Mouse (Mus musculus) gastrocnemius, postnatal 10 days (tissue): ENCODE data around the gene Rem1. TPM values are rescaled to one million over a fixed set of nuclear protein-coding genes. Genes with fewer than 3 reads are reported as not detected.
"Not testable (repeated sequence)": the region's sequence is repeated elsewhere in the genome, so short reads cannot be mapped to it uniquely, and the experiment has no call there.

Source experiments
- DNase-seq: peaks from one replicate; pipeline ENCODE4 v3.0.0; 2021; ENCODE audit warnings: mixed read lengths
- total RNA-seq, 2 experiments: library from RNA; stranded (reverse); gene quantifications; 2 replicates each; pipeline ENCODE4 v1.2.3; 2021

Gene Rem1
- total RNA-seq, 2 experiments from 2014 or later: 9.1 to 11.5 TPM

DNA sequence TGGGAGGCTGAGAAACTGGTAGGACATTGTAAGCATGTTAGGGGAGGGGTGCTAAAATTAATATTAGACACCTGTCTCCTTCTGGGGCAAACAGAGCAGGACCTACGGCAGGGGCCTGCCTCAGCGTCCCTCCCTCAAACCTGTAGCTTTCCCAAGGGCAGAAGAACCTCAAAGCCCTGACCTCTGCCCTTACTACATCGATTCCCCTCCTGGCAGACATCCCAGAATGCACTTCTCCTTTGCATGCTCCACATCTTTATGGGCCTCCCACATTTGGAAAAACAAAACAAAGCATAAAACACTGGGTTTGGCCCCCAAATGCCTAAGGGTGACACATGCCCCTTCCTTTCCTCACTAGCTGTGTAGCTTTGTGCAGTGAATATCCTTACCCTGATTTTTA is 2.5 kb downstream of the Rem1 start:
- DNase-seq: no peak

DNA sequence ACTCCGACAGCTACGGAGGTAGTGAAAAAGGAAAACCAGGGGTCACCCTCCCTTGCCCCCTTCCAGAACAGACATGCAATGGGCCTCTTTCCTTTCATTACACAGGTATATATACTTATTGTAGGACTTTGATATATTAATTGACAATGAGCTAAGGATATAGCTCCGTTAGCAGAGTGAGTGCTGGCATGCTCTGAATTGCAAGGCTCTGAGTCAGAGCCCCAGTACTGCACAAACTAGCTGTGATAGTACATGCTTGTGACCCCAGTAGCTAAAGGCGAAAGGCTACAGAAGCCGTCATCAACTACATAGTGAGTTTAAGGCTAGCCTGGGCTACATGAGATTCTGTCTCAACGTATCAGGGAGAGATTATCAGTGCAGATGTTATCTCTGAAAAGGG is 3.2 kb downstream of the Rem1 start:
- DNase-seq: no peak

DNA sequence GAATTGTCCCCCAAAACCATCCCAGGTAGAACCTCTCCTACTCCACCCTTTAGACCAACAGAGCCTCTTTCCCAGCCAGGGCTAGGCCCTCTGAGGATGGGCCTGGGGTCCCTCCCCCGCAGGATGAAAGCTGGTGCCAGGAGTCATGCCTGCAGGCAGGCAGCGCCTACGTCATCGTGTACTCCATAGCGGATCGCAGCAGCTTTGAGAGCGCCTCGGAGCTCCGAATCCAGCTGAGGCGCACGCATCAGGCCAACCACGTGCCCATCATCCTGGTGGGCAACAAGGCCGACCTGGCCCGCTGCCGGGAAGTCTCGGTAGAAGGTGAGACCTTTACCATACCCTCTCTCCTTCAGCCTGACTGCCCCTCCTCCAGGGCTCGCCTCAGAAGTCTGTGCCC is 6.6 kb downstream of the Rem1 start:
- DNase-seq: peak; percentile 30

DNA sequence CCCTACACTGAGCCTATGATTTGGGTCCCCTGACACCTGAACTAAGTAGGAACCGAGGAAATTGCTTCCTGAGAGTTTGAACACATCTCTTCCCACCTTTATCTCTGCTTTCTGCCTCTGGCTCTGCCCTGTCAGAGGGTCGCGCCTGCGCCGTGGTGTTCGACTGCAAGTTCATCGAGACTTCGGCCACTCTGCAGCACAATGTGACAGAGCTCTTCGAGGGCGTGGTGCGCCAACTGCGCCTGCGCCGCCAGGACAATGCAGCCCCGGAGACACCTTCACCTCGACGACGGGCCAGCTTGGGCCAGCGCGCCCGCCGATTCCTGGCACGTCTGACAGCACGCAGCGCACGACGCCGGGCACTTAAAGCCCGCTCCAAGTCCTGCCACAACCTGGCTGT is 7.6 kb downstream of the Rem1 start:
- DNase-seq: no peak

DNA sequence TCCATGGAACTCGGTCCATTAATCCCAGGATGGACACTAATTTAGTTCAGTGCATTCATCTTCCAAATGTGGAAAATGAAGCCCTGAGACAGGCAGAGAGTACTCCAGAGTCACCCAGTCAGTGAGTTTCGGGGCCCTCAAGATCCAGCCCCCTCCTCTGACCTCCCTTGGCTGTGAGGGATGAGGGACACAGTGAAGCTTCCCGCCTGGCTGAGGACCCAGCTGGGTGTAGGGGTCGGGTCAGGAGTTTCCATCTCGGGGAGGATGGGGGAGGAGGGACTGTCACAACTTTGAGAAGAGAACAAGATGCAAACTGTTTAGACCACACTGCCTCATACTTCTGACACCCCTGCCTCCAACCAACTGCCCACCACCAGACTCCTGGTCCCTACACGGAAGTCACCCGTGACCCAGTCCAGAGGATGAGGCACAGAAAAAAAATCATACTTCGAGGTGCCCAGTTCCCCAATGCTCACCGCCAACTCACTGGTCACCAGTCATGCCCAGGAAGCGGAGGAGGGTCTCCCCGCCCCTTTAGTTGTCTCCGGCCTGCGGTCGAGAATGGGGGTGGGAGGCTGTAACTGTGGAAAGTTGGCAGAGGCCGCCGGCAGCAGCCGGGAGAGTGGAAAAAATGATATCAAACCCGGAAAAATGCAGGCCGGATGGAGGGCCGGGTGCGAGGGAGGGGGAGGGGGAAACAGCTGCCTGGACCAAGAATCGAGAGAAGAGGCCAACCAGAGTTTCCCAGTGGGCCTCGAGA is 9.7 kb downstream of the Rem1 start:
- peak; percentile 75 for DNase-seq

DNA sequence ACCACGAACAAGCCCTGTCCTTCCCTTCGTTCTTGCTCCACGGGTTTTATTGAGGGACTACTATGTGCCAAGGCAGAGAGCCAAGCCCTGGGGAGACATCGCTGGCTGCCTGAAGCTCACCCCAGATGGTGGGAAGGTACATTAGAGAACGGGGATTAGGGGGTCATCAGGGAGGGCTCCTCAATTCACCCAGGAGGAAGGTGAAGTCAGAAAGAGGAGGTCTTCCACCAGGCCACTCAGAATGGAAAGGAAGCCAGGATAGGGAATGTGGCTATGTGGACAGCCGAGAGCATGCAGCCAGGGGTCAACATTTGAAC is 10.2 kb downstream of the Rem1 start:
- DNase-seq: no peak

DNA sequence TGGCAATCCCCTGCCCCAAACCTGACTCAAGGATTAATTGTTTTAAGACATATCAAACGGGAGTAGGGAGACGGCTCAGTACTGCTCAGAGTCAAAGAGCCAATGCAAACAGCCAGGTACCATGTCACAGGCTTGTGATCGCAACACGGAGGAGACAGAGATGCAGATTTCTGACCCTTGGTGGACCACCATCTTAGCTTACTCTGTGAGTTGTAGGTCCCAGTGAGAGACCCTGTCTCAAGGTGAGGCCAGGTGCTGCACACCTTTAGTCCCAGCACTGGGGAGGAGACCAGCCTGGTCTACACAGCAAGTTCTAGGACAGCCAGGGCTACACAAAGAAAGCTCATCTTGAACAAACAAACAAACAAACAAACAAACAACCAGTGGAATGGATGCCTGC is 10.6 kb downstream of the Rem1 start:
- no peak for DNase-seq

DNA sequence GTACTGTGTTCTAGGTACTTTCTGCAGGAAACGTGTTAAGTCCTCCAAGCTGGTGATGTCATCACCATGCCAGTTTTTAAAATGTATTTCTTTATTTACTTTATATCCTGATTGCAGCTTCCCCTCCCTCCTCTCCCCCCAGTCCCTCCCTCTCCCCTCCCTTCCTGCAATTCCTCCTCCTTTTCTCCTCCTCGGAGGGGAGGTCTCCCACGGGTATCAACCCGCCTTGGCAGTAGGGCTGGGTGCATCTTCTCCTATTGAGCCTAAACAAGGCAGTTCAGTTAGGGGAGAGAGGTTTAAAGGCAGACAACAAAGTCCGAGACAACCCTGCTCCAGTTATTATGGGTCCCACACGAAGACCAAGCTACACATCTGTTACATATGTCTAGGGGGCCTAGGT is 12.1 kb downstream of the Rem1 start:
- no peak for DNase-seq

DNA sequence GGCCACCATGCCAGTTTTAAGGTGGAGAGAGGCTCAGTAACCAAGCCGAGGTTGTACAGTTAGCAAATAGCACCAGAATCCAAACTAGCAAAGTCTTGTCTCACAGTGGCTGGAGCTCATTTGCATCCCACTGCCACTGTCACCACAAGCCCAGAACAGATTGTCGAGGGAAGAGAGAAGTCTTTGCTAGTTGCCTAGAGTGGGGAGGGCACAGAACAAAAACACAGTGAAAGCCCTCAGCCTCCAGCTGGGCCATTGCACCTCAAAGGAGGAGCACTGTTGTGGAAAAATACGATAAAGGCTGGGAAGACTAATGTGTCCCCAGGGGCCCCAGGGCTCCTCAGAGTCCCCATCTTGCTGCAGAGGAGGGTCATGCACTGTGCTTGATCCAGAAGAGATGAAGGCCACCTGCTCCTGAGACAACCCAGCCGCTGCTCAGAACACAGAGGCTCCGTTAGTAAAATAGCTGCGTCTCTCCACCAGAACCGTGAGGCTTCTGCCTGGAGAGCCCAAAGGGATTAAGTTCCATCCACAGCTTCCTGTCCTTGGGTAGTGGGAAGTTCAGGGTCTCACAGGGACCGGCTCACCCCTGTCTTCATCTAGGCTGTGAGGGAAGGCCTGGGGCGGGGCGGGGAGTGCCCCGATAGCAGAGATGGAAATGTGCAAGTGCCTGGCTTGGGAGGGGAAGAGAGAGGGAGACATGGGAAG is 12.8 kb downstream of the Rem1 start:
- no peak for DNase-seq

DNA sequence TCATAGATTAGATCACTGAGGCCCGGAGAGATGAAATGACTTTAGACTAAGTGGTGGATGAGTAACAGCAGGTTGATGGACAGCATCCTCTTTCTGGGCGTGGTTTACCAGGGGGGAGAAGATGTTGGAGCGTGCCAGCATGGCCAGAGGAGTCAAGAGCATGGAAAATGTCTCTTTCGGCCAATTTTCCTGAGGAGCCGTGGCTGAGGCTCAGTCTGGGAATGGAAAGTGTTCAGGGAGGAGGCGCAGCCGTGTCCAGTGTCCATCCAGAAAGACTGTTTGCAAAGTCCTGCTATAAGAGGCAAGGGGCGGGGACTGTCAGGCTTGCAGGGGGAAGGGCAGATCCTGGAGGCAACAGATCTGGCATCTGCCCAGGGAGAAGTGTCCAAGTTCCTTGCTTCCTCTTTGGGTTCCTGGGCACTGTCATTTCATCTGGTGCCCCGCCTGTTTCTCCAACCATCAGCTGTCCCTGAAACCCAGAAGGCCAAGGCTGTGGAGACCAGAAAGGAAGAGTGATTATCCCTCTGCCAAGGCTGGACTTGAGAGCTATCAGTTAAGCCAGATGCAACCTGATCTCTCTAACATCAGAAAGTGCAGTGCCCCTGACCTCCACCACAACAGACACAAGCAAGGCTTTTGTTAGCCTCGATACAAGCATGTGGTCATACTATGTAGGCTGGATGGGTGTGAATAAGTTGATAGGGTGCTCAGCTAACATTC is 26.3 kb downstream of the Rem1 start:
- DNase-seq: peak; percentile 60

DNA sequence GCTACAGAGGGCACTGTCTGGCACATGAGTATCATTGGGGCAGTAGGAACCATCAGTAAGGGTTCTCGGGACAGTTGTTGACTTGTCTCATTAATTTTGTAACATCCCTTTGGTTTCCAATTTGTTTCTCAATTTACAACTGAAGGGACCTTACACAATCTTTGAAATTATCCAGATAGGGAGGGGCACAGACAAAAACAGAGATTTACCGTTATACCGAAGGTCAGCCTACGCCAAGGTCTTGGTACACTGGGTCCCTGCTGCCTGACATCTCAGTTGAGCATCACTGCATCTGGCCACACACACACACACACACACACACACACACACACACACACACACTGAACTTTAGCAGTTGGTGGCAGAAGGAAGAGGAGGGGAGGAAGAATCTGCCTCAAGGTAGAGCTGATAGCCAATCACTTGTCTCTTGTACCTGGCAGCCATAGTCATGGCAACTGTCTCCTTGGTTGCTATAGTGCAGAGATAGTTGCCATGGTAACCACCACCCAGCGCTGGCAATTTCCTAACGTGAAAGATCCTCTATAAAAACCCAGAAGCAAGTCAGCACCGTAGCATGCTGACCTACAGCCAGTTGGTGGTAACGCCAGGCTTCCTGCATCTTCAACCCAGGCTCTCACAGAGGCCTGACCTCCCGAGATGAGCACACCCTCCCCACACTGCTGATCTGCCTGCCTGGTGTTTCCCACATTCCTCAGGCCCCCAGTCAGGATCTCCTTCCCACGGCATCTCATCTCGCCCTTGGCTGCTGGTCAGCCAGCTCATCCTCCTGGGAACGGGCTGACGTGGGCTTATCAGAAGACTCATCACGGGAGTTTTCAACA is 27.3 kb downstream of the Rem1 start:
- peak; percentile 41 for DNase-seq

DNA sequence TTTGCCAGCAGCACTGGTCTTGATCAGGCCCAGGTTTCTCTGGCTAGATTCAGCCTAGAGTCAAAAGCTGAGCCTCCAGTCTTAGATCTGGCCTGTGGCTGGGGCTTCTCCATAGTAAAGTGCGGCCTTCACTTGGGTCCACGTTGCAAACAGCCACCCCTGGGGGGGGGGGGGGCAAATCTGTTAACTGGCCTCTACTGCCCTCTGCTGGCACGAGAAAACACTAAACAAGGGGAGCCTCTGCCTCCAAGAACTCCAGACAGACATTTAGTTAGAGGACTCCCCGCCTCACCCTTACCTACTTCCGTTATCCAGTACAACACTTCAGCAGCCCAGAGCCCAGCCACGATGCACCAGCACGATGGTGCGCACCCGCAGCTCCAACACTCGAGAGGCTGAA is 30.6 kb downstream of the Rem1 start:
- DNase-seq: peak; percentile 51

DNA sequence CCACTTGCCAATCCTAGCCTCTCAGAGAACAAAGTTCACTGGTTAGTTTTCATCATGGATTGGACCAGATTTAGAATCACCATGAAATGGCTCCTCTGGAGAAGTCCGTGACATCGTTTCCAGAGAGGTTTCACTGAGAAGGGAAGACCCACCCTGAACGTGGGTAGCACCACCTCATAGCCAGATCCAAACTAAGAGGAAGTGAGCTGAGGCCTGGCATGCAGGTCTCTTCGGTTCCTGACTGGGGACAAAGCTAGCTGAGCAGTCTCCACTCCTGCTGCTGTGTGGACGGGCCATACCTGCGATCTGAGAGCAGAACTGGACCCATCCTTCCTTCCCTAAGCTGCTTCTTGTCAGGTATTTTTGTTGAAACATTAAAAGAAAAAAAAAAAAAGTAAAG is 34.4 kb downstream of the Rem1 start:
- DNase-seq: no peak

DNA sequence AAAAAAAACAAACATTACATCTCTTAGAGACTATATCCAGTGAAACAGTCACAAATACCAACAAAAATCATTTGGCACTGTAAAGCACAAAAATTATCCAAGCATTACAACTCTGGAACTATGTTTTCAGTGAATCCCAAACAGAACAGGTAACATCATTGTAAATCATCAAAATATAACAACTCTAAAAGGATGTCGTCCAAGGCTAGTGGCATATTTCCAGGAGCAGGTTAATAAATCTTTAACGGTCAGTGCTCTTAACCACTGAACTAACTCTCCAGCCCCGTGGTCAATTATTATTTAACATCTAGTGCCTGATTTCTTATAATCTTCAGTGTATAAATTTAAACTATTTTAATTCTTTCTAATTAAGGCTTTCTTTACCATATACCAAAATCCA is 39.4 kb downstream of the Rem1 start:
- DNase-seq: not testable (repeated sequence)

DNA sequence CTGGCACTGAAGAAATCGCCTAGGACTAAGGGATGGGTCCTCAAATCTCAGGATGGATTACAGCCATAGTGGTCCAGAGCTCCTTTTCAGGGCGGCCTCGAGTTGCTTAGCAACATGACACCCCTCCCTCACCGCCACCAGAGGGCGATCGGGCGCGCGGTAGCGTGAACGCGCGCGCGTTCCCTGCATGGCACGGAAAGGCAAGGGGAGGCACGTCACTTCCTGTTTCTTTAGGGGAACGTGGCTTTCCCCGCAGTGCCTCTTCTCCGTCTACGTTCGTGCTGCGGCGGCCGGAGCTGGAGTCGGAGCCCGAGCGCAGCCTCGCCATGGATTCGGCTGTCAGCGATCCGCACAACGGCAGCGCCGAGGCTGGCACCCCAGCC is 42.5 kb downstream of the Rem1 start, which contains the start of gene H13:
H13 (plus strand) TSS at position 206 of the 383 bp plus-strand sequence.
- peak; percentile 90 for DNase-seq

DNA sequence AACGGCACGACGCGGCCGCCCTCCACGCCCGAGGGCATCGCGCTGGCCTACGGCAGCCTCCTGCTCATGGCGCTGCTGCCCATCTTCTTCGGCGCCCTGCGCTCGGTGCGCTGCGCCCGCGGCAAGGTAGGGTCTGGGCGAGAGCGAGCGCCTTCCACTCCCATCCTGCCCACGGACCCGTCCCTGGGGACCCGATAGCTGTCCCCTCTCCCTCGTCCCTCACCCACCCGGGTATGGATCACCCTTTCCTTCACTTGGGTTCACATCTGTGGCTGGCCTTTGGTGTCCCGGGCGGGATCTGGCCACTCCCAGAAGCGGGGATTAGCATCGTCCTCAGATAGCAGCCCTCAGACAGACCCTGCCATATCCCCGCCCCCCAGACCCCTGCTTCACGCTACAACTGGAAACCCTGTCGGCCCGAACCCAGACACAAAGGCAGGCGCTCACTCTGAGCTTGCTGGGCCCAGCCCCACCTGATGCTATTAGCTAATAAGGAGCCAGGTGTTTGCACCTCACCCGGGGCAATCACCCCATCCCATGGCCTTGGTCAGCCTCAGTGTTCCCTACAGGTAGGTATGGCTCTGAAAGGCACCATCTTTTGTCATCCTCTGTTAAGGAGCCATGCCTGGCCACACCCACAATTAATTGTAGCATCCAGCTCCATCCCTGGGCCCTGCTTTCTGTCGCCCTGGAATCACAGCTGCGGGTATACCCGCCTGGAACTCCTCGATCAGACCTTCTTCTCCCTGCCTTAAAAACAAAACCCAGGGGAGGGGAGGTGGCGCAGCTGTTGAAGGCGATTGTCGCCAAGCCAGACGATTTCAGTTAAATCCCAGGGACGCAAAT is 43.1 kb downstream of the Rem1 start:
- peak; percentile 33 for DNase-seq

DNA sequence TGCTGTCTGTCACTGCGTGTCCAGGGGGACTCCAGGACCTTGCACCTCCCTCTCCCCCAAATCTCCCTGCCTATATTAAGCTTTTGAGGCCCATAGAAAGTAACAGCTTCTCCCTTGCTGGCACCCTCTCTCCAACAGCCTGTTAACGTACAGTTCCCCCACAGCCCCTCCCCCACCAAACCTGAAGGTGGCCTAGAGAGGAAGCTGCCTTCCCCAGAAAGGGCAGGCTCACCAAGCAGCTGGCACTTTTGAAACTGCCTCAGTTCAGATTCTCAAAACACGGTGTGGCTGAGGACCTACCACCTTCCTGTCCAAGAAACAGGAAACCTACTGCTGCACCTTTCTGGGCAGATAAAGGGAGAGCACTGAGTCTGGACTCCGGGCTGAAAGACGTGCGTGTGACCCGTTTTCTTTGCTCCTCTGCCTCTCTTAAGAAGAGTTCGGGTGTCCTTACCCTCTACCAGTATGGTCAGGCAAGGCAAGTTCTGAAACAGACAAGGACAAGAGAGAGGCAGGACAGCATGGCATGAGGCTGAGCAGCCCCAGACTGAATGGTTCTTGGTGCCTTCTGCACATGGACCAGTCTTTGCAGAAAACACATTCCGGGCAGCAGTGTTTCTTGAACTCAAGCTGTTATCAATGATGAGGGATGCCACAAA is 44.4 kb downstream of the Rem1 start:
- DNase-seq: no peak

DNA sequence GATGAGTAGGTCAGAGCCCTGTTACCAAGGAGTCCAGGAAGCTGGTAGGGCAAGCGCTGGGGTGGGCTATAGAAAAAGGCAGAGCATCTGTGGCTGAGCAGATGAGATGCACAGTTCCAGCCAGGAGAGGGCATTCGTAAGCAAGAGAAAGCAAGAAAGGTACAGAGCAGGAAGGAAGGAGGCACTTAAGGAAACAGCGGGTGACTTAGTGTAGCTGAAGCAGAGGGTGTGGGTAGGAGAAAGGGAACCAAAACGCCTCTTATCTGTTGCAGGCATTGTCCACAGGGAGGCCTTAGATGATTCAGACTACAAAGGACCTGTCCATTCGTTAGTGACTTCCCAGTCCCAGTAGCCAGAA is 44.9 kb downstream of the Rem1 start:
- DNase-seq: no peak

DNA sequence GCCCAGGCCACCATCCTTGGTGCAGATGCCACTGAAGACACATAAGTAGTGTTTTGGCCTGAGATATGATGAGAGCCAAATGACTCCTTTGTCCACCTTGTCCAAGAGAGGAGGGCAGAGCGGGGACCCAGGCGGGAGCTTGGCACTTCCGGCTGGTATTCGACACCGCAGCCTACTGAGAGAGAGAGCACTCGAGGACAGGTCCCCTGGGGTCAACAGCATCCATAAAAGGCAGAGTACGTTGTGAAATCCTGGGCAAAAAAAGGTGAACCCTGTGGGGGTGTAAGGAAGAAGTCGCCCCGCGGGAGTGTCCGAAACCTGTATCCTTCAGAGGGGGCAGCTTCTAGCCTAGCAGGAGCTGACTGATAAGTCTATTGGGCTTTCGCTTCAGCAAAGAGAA is 45.4 kb downstream of the Rem1 start:
- no peak for DNase-seq

DNA sequence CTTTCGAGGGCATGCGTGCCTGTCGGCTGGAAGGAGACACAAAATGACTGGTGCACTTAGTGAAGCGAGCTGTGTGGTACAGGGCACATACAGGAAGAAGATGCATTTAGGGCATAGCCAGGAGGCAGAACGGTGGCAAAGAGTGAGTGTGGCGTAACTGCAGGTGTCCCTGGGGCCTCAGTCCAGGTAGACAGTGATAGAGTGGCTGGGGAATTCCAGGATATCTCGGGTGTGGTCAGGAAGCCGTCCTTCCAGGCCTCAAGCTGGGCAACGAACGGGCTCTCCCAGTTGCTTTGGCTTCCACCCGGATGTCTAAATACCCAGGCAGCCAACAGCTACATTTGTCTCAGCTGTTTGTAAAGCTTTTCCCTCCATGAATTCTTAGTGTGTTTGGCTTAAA is 47.4 kb downstream of the Rem1 start:
- DNase-seq: no peak

DNA sequence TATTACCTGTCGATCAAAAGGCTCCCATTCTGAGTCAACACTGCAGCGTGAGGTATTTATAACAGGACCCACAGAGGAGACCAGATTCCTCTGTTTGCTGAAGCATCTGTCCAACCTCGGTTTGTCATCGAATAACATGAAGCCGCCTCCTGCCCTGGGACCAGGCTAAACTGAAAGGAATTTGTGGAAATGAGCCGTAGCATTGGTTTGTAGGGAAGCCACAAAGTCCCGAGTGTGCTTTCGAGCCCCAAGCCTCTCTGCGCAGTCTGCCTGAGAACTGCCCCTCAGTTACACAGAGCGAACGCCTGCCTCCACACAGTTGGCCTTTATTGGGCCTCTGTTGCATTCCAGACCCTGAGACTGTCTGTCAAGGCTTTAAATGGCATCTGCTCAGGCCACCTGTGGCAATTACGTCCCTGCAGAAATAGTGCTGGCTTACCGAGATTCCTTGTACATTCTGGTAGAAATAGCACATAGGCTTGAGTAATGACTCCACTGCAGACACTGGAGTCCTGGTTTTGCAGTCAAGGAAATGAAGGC is 48.6 kb downstream of the Rem1 start:
- DNase-seq: no peak
